Mouse (Mus musculus) gastrocnemius, adult 18-20 months (tissue): ENCODE measurements at regions not wholly inside any gene's neighbourhood (a gene's known extent, or its start where the extent isn't known, plus 50 kb on each side); places are given as distances from the start of the nearest gene placed in this dataset.
"Not testable (repeated sequence)": the region's sequence is repeated elsewhere in the genome, so short reads cannot be mapped to it uniquely, and the experiment has no call there.

ENCODE experiments used
- DNase-seq: peaks from one replicate; pipeline ENCODE4 v3.0.0; 2021; ENCODE audit warnings: low spot score

DNA sequence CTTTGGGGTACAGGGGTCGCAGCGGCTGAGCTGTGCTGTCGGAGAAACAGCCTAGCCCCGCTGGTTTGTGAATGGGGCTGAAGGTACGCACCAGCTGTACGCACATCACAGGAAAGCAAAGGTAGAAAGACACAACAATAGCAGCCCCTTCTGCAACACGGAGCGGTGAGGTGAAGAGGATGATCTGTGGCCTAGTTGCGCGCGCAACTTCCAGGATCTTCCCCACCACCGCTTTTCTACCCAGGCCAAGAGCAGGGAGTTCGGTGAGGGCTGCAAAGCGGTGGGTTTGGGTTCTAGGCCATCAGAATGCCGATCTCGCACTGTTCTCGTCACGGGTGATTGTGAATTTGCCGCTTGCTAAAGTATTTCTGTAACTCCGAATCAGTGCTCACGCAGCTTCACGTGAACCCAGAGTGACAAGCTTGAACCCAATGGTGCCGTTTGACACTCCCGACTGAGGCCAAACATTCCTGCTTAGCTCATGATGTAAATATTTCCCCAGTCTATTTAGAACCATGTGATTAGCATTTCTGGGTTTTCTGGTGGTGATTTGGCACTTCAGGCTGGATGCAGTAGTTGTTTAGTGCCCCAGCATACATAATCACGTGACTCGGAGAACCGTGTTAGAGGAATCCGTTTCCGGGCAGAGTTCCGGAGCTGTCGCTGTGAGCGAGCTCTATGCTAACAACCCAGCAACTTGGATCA, 54.7 kb downstream of the Cryaa start:
- DNase-seq: no peak

DNA sequence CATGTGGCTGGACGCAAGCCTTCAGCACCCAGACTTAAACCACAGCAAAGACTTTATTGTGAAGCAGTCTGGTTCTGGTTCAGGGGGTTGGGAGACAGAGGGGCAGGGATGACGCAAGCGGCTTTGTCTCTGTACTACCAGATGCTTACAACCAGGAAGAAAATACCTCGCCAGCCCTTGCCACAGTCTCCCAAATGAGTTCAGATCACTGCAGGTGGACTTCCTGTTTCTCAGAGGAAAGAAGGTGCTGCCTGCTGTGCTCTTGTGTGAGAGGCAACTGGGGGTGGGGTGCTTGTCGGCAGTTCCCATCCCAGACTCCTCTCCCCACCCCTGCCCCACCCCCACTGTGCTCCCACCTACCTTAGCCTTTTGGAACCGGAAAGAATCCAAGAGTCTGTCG, 56.9 kb downstream of the Cryaa start:
- no peak for DNase-seq

DNA sequence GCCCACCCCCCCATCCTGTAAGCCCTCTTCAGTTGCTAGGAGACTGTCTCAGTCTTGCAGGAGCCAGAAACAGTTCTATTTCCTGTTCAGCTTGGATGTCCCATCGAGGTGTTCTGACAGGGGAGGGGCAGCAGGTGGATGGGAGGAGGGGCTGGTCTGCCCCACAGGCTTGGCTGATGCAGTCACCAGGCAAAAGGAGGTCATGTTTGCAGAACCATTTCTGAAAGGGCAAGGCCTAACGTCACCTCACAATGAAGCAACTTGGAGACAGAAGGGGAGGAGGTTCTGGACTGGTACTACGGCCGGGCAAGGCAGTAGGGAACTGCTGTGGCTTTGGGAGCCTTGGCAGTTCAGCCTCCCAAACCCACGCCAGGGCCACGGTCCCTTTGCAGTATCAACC, 59.1 kb downstream of the Cryaa start:
- peak; percentile 14 for DNase-seq

DNA sequence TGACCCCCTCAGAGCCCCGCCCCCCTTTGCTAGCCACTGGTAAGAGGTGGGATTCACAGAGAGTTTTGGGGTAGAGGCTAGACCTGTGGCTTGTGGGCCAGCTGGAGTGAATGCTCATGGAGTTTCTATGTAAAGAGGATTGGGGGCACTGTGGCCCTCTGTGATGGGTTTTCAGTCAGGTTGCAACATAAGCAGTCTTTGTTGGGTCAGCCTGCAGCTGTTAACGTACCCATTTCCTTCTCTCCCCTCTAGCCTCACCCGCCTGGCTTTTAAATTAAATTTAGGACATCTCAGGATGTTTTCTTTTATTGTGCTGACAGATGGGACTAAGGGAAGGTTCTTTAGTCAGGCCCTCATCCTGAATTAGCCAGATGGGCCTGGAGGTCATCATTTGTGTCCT, 60.6 kb downstream of the Cryaa start:
- DNase-seq: no peak

DNA sequence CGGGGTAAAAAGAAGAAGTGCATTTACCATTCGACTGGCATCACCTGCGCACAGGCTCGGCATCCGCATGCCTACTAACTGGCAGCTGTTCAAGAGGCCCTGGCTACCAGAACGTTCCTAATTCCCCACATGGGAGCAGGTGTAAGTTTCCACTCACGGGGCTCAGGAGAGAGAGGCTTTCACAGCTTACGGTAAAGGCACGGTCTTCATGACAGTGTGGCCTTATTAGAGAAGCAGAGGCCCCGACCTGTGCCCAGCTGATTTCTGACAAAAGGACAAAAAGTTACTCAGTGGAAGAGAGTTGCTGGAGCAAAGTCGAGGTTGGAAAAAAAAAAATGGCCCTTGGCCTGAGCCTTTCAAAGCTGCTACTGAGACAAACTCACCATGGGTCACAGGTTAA, 62.0 kb downstream of the Cryaa start:
- no peak for DNase-seq

DNA sequence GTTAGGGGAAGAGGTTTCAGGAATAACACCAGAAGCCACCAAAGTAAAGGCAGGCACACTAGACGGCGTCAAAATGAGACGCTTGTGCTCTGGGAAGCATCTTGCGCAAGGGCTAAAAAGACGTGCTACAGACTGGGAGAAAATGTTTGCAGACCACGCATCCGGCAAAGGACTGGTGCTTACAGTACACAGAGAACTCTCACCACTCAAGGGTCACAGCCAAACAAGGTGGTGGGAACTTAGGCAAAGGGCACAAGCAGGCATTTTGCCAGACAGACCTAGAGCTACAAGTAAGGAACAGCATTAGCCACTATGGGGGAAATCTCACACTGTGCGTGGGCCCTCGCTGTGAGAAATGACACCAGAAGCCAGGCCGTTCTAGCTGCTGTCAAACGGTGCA, 62.5 kb downstream of the Cryaa start:
- DNase-seq: no peak

DNA sequence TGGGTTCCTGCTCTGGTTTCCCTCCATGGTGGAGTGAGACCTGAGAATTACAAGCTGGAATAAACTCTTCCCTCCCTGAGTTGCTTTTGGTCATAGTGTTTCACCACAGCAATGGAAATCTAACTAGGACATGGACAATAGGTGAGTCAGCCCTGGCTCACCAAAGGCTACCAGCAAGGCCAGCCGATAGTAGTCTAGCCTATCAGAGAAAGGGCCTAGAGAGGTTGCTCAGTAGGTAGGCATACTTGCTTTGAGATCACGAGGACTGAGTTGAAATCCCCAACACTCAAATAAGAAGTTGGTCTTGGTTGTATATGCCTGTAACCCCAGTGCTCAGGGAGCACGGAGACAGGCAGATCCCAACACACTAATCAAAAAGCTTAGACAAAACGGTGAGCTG, 66.0 kb downstream of the Cryaa start:
- no peak for DNase-seq

DNA sequence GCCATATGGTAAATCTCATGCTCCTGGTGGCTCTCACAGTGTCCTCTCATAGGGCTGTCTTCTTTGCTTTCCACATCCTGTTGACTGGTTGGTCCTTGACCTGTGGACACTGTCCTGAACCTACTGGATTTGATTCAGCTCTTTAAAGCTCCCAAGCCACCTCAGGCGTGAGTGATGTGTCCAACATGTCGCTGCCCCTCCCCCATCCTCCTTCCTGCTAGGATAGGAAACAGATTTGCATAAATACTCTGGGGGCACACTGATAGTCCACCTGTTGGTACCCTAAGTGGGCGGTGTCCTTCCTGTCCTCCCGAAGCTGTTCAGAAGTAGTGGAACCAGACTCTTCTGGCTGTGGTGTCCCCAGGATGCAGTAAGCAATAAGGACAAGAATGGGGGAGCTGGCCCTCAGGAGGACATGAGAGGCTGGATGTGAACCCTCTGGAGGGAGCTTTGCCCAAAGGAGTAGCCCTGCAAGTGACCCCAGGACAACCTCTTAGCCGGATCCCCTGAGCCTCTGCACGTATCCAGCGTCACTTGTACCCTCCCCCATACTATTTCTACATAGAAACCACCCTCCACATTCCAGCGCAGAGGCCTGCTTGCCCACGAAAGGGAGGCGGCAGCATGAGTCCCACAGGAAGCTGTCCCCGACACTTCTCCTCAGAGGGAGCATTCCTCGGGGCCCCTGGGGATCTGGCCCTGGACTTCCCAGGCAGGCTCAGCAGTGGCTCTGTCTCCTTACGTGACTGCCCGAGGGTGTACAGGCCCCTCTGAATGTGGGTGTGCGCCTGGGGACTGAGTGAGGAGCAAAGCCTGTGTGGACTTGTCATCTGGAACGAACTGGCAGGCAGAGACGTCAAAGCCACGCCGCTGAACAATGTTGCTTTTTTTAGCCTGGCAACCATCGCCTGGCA, 68.8 kb downstream of the Cryaa start:
- DNase-seq: peak; percentile 36

DNA sequence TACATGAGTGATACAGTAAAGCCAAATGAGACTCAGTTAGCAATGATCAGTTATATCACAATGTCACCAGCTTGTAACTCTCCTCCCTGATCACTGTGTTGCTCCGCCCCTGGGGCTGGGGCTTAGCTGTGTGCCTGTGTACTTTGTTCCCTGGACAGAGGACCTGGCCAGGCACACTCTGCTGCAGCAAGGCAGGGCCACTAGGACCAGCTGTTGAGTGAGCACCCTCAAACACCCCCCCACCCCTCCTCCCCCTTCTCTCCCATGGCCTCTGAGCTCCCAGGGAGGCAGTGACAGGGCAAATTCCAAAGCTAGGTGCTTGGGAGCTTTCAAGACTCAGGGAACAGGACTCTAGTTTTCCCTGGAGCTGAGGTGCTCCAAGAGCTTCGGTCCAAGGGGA, 70.0 kb downstream of the Cryaa start:
- no peak for DNase-seq

DNA sequence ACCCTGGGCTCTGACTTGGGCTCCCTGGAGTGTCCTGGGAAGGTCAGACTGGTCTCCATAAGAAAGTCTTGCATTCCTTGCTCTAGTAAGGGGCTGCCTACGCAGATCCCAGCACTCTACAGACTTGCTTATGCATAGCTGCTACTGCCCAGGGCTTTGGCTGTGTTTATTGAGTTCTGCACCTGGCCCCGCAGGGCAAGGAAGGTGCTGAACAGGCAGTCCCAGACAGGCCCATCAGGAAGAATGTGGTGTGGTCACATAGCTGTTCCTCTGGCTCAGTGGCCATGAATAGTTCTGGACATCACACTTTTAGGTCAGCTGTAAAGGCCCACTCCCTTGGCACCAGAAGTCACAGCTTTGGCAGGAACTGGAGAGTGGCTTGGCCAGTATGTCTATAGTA, 70.6 kb downstream of the Cryaa start:
- DNase-seq: peak; percentile 49

DNA sequence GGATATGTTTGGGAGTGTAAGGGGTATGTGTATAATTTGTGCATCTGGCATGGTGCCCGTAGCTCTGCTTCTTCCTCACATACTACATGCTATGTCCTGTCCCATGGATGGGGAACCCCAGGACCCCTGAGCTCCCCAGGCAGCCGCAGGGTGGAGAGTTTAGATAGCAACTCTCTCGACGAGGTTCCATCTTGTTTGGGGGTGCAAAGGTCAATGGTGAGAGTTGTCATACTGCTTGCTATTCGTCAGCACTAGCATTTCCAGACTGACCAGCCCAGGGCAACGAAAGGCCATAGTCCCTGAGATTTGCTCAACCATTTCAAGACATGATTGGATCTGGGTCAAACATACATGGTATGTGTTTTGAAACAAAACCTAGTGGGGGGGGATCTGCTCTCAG, 71.4 kb downstream of the Cryaa start:
- DNase-seq: no peak

DNA sequence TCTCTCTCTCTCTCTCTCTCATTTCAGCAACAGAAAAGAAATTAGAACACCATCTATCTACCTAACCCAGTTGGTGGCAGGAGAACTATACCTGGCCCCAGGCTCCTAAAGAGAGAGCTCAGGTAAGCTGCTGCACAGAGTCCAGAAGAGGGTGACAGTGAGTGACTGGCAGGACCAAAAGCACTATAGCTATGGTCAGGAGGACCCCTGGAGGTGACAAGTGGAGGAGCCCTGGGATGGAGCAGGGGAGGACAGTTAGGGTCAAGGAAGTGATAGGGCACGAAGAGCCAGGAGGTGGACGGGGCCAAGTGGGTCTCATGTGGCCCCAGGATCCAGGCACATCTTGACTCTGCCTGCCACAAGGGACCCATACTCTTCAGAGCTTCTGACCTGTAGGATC, 73.7 kb downstream of the Cryaa start:
- DNase-seq: peak; percentile 23

DNA sequence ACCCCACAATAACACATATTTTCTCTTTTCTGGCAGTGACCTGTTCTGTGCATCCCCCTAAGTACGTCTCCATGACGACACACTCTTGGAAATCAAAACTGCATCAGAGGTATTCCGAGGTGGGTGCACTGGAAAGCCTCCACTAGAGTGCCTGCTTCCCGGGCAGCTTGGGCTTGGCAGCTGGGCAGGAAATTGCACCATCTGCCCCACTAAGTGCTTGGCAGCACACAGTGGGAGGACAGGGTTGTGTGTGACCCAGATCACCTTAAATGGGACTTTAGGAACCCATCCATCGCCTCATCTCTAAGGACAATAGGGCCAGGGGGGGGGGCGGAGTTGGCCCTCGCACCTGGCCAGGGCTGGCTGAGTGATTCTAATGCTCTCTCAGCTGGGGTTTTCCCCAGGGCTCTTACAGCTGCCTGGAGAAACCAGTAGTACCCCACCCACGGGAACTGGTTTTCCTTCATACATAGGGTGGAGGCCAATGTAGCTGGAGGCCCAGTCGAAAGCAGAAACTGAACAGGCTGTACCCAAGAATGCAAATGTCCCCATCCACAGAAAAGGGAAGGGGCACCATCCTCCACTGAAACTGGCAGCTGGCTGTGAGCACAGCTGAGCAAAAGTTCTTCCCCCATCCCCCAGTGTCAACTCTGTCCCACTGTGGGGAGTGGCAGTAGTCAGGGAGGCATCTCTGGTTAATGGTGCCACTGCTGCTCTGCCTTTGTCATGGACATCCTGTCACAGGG, 75.7 kb downstream of the Cryaa start:
- DNase-seq: peak; percentile 27

DNA sequence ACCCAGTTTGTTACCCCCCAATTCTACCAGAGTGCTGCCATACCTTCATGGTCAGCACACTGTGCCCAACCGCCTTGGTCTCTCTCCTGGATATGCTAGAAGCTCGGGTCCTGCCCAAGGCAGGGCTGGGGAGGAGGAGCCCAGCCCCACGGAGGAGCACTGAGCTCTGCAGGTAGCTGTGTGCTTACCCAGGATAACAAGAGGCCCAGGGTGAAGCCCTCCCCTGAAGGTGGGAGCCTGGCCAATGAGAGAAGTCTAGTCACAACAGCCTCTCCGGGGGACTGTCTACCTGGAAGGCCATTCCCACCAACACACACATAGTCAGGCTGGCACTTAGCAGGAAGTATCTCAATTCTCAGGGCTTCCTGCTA, 76.2 kb downstream of the Cryaa start:
- DNase-seq: no peak

DNA sequence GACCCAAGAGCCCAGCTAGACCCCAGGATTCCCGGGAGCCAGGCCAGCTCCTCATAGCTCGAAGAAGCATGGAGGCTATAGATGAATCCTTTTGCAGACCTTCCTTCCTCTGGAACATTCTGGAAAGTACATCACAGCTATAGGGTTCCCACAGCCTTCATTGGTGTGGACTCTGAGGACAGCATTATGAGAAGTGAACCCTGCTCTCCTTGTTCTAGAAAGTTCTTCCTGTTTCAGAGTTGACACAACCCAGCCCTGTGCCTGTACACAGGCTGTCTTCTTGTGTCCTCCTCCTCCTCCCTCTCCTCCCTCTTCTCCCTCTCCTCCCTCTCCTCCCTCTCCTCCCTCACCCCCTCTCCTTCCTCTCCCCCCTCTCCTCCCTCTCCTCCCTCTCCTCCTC, 82.9 kb downstream of the Cryaa start:
- DNase-seq: no peak

DNA sequence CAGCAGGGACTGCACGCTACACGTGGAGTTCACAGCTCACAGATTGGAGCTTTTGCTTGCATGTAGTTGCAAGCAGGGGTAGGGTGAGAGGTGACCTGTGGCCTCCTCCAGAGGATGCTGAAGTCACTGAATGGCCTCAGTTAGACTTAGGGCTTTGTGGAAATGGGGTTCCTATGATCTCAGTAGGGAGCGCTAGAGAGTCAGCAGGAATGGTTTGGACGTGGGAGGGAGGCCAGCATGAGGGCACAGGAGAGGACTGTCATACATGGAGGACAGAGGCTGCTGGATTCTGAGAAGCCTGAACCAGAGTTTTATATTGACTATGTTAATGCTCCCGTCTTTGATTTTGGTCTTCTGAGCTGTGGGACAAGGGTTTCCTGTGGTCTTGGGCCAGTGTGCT, 85.5 kb downstream of the Cryaa start:
- no peak for DNase-seq

DNA sequence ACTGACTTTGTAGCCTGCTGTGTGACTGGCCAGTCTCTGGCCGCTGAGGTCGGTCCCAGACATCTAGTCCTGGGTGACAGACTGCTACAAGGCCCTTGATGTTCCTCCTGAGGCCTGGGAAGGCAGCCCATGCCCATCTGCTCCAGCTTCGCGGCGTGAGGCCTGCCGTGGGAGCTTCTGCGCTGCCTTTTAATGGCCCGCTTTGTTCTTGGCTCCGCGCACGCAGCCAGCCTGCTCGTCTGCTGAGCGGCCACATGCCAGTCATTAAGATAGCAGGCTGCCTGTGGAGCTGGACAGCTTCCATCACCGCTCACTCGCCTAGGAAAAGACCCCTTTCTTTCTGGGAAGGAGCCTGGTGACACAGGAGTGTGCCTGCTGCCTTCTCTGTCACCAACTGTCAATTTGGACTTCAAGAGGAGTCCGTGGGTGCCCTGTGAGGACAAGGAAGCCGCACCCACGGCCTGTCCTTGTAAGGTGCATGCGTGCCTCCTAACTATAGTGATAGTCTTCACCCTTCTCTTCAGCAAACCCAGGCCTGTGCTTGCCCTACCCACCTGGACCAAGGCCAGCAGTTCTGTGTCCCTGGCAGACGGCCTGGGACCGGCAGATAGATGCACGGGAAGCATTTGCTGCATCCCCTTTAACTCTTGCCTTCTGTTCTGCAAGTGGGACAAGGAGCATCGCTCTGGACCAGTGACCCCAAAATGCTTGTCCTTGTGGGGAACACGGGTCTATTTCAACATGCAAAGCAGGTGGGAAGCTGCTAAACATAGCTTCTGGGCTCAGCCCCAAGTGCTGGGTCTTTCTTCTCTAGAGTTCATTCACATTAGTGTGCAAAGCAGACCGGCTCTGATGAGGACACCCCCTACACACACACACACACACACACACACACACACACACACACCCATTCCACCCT, 88.6 kb downstream of the Sik1 start:
- DNase-seq: peak; percentile 49

DNA sequence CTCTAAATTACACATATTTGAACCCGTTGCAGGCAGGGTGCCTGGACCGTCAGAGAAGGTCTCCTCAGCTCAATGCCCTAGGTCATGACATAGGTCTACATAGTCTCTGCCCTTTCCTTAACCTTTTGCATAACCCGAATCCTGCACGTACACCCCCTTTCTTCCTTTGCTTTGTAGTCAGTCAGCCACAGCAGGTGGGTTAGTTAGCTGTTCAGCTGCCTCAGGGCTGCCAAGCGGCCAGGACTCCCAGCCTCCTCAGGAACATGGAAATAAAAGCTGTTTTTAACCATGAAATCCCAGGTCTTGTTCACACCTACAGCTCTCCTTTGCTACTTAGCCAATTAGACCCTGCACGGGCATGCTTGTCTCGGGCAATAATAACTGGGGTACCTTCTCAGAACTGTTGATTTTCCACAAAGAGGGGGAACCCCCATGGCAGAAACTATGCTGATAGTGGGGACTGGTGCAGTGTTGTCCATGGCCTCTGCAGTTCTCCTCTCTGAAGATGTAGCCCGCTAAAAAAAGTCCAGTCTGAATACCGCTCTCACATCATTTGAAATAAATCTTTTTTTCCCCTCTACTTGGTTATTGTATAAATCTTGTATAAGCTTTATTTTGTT, 83.3 kb downstream of the Sik1 start:
- DNase-seq: no peak

DNA sequence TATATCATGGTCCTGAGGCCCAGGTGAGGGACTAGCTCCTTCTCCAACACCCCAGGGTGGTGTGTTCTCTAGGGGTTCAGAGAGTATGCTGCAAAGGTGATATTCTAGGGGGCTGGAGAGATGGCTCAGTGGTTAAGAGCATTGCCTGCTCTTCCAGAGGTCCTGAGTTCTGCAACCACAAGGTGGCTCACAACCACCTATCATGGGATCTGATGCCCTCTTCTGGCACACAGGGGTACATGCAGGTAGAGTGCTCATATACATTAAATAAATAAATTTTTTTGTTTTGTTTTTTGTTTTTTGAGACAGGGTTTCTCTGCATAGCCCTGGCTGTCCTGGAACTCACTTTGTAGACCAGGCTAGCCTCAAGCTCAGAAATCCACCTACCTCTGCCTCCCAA, 81.7 kb downstream of the Sik1 start:
- not testable (repeated sequence) for DNase-seq

DNA sequence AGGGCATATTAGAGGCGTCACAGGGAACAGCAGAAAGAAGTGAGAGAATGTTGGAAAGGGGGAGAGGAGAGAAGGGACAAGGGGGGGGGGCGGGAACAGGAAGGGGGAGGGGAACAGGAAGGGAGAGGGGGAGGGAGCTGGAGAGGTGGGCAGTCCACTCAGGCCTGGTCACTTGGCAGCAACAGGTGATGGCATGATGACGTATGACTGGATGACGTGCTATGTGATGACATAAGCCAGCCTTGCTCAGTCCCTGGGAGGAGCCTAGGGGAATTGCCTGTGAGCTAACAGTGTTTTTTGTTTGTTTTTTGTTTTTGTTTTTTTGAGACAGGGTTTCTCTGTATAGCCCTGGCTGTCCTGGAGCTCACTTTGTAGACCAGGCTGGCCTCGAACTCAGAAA, 80.6 kb downstream of the Sik1 start:
- DNase-seq: no peak

DNA sequence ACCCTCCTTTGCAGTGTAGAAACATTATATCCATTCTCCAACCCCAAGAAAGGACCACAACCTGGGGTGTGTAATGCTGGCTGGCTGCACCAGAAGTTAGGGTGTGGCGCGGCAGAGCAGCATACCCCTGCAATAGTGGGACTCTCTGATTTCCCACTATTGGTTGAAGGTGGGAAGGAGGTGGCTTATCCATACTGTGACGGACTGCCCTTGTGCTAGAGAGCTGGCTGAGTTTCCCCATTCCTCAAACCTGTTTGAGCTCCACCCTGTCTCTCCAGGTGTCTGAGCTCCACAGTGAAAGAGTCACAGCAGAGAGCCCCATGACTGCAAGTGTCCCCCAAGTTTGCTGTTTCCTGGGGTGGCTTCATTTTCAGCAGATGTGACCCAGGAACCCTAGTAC, 79.6 kb downstream of the Sik1 start:
- DNase-seq: no peak
